ENCODE assay signal across 8 mouse cellular contexts in the genomic region with DNA sequence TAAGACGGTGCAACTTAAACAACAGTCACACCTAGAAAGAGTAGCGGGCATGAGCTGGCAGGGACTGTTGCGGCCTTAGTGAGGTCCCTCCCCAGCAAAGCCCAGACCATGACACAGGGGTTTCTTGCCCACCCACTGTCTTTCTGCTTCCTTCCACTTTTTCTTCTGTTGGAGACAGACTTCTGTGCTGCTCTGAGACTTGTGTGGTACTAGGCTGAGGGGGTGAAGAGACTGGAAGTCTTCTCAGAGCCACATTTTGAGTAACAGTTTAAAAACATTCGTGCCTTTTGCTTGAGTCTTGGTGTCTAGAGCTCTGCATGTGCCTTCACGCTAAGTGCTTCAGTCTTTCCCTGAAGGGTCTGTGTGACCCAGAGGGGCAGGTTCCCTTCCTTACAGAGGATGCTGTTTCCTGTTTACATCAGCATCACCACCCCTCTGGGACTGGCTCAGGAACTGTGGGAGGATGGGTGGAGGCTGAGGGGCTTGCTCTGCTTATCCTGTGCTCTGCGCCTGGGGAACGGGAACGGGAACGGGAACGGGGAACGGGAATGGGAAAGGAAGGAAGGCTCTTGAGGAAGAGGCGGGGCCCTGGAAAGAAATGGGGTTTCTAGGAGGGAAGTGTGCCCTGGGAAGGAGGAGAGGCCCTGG. TPM values are rescaled to one million over a fixed set of nuclear protein-coding genes. Genes with fewer than 3 reads are reported as not detected.
DNase-seq lines count a peak whose midpoint lies in the region.

No protein-coding gene starts in this region.

- DNase-seq in thymus, postnatal 4 days: peak; percentile 11
- no peak for DNase-seq in thymus, postnatal 14 days
- peak; percentile 85 to 90 for DNase-seq in heart, adult 9 months (ENCODE audit: low spot score in 2 of 2)
- peak; percentile 51 to 69 for DNase-seq in kidney, adult 8-10 months
- DNase-seq in lung, postnatal 14 days: peak; percentile 55
- no peak for DNase-seq in left cerebral cortex, adult 11 months (ENCODE audit: low spot score)
- DNase-seq in layer of hippocampus, adult 8-10 months (ENCODE audit: low spot score in 2 of 2): no peak
- no peak for DNase-seq in right cerebral cortex, adult 2 months (ENCODE audit: low spot score in 2 of 2)

RNA-seq across cellular contexts. Expression of a gene that starts 21.7 kb away (rescaled TPM):
- 100 to 1,000 TPM; 242 to 286 (median 261) TPM for total RNA-seq in layer of hippocampus, adult 8-10 months (2022)

RNA-seq across cellular contexts. Expression of a gene that starts 31.5 kb away (rescaled TPM):
- 10 to 100 TPM; 49.3 to 54.8 (median 50.2) TPM for total RNA-seq in layer of hippocampus, adult 8-10 months (2022)

RNA-seq across cellular contexts. Expression of a gene that starts 37.0 kb away (rescaled TPM):
- total RNA-seq in layer of hippocampus, adult 8-10 months (2022): 10 to 100 TPM; 26.4 to 34.7 (median 31.1) TPM

Comparison
In these comparisons a context has a peak if more than half of its experiments do, and no peak if none do; other contexts are left out.
1. DNase-seq: peak in thymus, postnatal 4 days (single experiment), heart, adult 9 months (2 of 2), kidney, adult 8-10 months (2 of 2) and lung, postnatal 14 days (single experiment); none in thymus, postnatal 14 days (single experiment), left cerebral cortex, adult 11 months (single experiment), layer of hippocampus, adult 8-10 months (0 of 2) and right cerebral cortex, adult 2 months (0 of 2).